Mouse (Mus musculus) myocyte (in vitro differentiated cells): Measurements from ENCODE around the gene Tbc1d5. TPM values are rescaled to one million over a fixed set of nuclear protein-coding genes. Genes with fewer than 3 reads are reported as not detected.

Source experiments
- H3K27me3 ChIP-seq: one replicate; pipeline ENCODE4 v1.6.1; 2011; ENCODE audit not compliant: control insufficient read depth, insufficient read depth, insufficient read length
- H3K36me3 ChIP-seq: one replicate; pipeline ENCODE4 v1.6.1; 2011; ENCODE audit not compliant: control insufficient read depth, insufficient read depth
- H3K4me2 ChIP-seq: one replicate; pipeline ENCODE4 v1.6.1; 2011; ENCODE audit warnings: low read depth, control low read depth
- H3K4me3 ChIP-seq: one replicate; pipeline ENCODE4 v1.5.1; 2011; ENCODE audit warnings: mild to moderate bottlenecking, control low read depth, moderate library complexity
- H3K79me2 ChIP-seq: one replicate; pipeline ENCODE4 v1.6.1; 2011; ENCODE audit not compliant: control insufficient read depth, insufficient read depth
- H3ac ChIP-seq: one replicate; pipeline ENCODE4 v1.6.1; 2011; ENCODE audit not compliant: control insufficient read depth, insufficient read length
- CEBPB ChIP-seq: IDR thresholded peaks from 2 replicates; pipeline ENCODE4 v1.6.1; 2011; ENCODE audit warnings: mild to moderate bottlenecking, moderate library complexity; ENCODE audit not compliant: poor library complexity, insufficient read depth, severe bottlenecking
- E2F4 ChIP-seq: IDR thresholded peaks from one replicate; pipeline ENCODE4 v1.6.1; 2011; ENCODE audit warnings: mild to moderate bottlenecking, control low read depth, moderate library complexity; ENCODE audit not compliant: insufficient read depth
- MAX ChIP-seq: IDR thresholded peaks from one replicate; pipeline ENCODE4 v1.6.1; 2011; ENCODE audit warnings: low read depth, mild to moderate bottlenecking, control low read depth
- MYOD1 ChIP-seq, 3 experiments: IDR thresholded peaks; one replicate each; pipeline ENCODE4 v1.6.1; 2011; ENCODE audit warnings: control low read depth in 2 of 3, low read depth in 2 of 3, mild to moderate bottlenecking in 2 of 3, moderate library complexity in 1 of 3; ENCODE audit not compliant: insufficient read length in 2 of 3, control insufficient read depth in 1 of 3
- MYOG ChIP-seq, 3 experiments: IDR thresholded peaks; one replicate each; pipeline ENCODE4 v1.6.1; 2011; ENCODE audit warnings: control low read depth in 2 of 3, low read depth in 2 of 3, mild to moderate bottlenecking in 2 of 3; ENCODE audit not compliant: insufficient read length in 2 of 3, control insufficient read depth in 1 of 3, insufficient read depth in 1 of 3
- POLR2A ChIP-seq: IDR thresholded peaks from one replicate; pipeline ENCODE4 v1.6.1; 2011; ENCODE audit warnings: low read depth, mild to moderate bottlenecking, control low read depth, moderate library complexity; ENCODE audit not compliant: insufficient read length
- POLR2AphosphoS2 ChIP-seq: IDR thresholded peaks from one replicate; pipeline ENCODE4 v1.6.1; 2011; ENCODE audit warnings: low read depth, control low read depth; ENCODE audit not compliant: insufficient read length
- REST ChIP-seq: IDR thresholded peaks from one replicate; pipeline ENCODE4 v1.6.1; 2011; ENCODE audit warnings: mild to moderate bottlenecking, control low read depth, moderate library complexity; ENCODE audit not compliant: insufficient read depth, insufficient read length
- SRF ChIP-seq: IDR thresholded peaks from one replicate; pipeline ENCODE4 v1.6.1; 2011; ENCODE audit warnings: low read depth; ENCODE audit not compliant: control insufficient read depth, insufficient read length
- TCF12 ChIP-seq: IDR thresholded peaks from one replicate; pipeline ENCODE4 v1.6.1; 2011; ENCODE audit warnings: mild to moderate bottlenecking, control low read depth; ENCODE audit not compliant: poor library complexity, insufficient read depth, severe bottlenecking
- TCF3 ChIP-seq: IDR thresholded peaks from one replicate; pipeline ENCODE4 v1.6.1; 2011; ENCODE audit warnings: low read depth, control low read depth; ENCODE audit not compliant: insufficient read length
- USF1 ChIP-seq: IDR thresholded peaks from one replicate; pipeline ENCODE4 v1.6.1; 2011; ENCODE audit warnings: low read depth, mild to moderate bottlenecking, control low read depth, moderate library complexity
- polyA plus RNA-seq: library from polyadenylated mRNA; unstranded; fragments of >200 nt; fragmentation: generic; extraction: Trizol; gene quantifications from one replicate; pipeline ENCODE4 v1.2.1, GENCODE M21; 2012; ENCODE audit warnings: missing spikeins

The Tbc1d5 gene
- polyA plus RNA-seq, 1 experiment = 6.3 TPM

DNA sequence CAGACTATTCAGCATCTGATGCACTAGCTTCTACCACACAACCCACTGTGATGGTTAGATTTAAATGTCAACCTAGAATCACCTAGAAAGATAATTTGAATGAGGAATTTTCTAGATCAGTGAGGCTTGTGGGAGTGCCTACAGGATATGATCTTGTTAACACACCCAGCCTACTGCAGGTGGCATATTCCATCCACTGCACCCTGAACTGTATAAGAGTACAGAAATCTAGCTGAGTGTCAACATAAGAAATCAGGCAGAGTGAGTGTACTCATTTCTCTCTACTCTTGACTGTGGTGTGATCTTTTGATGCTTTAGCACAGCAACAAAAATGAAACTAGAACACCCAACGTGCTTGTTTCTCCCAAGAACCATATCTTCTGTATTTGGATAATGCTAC, 6.8 kb downstream of the Tbc1d5 start:
- Histone ChIP-seq H3K36me3 (no peaks in the 10 kb centered on the region), H3ac (no peak overlapping the region), H3K4me3 (no peak overlapping the region), H3K4me2 (no peak overlapping the region), H3K79me2 (peaks cover 32% of the 10 kb centered on the region), H3K27me3 (no peaks in the 10 kb centered on the region)
- no peak for TF ChIP-seq POLR2A
- TF ChIP-seq MYOG (IDR thresholded peaks at IDR 0.05; ENCODE audit: control insufficient read depth in 1 of 3, insufficient read depth in 1 of 3, insufficient read length in 2 of 3, low read depth in 2 of 3) = no peak
- TF ChIP-seq TCF12 = no peak
- no peak for TF ChIP-seq POLR2AphosphoS2
- no peak for TF ChIP-seq MYOD1 (IDR thresholded peaks at IDR 0.05; ENCODE audit: control insufficient read depth in 1 of 3, insufficient read length in 2 of 3, low read depth in 2 of 3)

DNA sequence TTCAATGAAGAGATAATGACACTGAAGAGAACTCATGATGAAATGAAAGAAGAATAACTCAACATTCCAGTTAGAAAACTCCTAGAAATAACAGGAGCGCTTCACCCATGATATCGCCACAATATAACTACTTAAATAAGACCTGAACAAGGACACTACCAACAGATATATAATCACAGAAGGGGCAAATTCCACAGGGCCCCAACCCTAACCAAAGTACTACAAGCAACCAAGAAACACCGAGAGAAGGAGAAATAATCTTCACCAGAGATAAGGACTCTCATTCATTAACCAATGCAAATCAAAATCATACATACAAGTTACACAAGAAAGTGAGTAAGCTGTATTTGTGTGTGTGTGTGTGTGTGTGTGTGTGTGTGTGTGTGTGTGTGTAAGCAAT, 7.6 kb downstream of the Tbc1d5 start:
- H3K4me3 ChIP-seq = no peak overlapping the region
- H3K79me2 ChIP-seq = peaks cover 25% of the 10 kb centered on the region
- no peak for TF ChIP-seq USF1
- TF ChIP-seq TCF3 = no peak
- TF ChIP-seq REST = no peak
- no peak for TF ChIP-seq MYOD1 (IDR thresholded peaks at IDR 0.05; ENCODE audit: control insufficient read depth in 1 of 3, insufficient read length in 2 of 3, low read depth in 2 of 3)
- TF ChIP-seq MAX = no peak
- TF ChIP-seq TCF12 = no peak
- no peak for TF ChIP-seq E2F4
- no peak for TF ChIP-seq CEBPB
- no peak for TF ChIP-seq SRF
- TF ChIP-seq POLR2A = no peak
- no peak for TF ChIP-seq MYOG (IDR thresholded peaks at IDR 0.05; ENCODE audit: control insufficient read depth in 1 of 3, insufficient read depth in 1 of 3, insufficient read length in 2 of 3, low read depth in 2 of 3)
- TF ChIP-seq POLR2AphosphoS2 = no peak
- H3K27me3 ChIP-seq = no peaks in the 10 kb centered on the region
- no peak overlapping the region for H3ac ChIP-seq
- no peaks in the 10 kb centered on the region for H3K36me3 ChIP-seq
- H3K4me2 ChIP-seq = no peak overlapping the region

DNA sequence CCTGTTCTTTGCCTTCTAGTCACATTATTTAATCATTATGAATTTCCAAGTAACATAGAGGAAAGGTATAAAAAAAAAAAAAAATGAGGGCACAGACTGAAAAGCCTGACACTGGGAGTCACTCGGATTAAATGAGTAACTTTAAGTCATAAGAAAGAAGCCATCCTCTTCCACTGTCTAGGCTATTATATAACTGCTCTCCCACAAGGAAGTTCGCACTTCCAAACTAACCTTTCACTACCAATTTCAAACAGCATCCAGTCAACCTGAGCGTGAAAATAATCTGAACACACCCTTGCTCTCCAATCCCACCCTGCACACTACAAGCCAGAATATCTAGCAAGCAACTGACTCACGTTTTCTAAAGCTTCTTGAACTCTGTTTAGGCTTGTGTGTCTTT, 9.2 kb downstream of the Tbc1d5 start:
- Histone ChIP-seq H3ac (no peak overlapping the region), H3K79me2 (peaks cover 14% of the 10 kb centered on the region), H3K36me3 (no peaks in the 10 kb centered on the region), H3K4me2 (no peak overlapping the region), H3K4me3 (no peak overlapping the region), H3K27me3 (no peaks in the 10 kb centered on the region)
- TF ChIP-seq TCF12 (no peak), USF1 (no peak), MYOG (IDR thresholded peaks at IDR 0.05; ENCODE audit: control insufficient read depth in 1 of 3, insufficient read depth in 1 of 3, insufficient read length in 2 of 3, low read depth in 2 of 3) (no peak), MYOD1 (IDR thresholded peaks at IDR 0.05; ENCODE audit: control insufficient read depth in 1 of 3, insufficient read length in 2 of 3, low read depth in 2 of 3) (no peak), E2F4 (no peak), MAX (no peak), REST (no peak), POLR2A (no peak), CEBPB (no peak), TCF3 (no peak), POLR2AphosphoS2 (no peak), SRF (no peak)

DNA sequence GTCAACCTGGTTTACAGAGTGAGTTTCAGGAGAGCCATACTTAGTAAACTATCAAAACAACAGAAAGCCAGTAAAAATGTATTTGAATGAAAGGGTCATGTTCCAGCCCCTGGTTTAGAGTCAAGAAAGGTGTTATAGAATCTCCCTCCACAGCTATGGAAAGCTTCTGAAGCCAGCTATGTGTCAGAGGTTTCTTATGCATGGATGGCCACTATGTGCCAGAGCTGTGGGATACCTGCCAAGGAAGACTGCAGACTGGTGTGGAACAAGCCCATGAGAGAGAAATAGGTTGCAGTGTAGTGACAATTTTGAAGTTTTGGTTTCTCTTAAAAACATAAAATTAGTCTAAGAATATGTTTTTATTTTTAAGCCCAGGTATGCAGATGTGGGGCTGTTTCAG, 16.8 kb downstream of the Tbc1d5 start:
- no peak overlapping the region for H3K4me2 ChIP-seq

DNA sequence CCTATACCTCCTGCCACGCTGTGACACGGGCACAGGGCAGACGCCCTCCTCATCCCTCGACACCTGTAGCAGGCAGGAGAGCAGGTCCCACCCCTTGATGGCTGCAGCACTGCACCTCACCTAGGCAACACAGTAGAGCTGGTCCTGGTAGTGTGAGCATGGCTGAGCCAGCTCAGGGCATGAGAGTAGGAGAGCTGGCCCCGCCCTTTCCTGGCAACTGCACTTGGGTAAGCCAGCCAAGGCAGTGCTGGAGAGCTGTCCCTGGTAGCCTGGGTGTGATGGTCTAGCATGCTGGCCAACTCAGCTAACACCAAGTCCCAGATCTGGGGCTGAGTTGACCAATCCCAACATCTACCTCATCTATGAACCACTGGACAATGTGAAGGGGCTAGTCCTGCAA, 19.9 kb downstream of the Tbc1d5 start:
- Histone ChIP-seq H3K4me2 (no peak overlapping the region), H3K4me3 (no peak overlapping the region), H3K27me3 (no peaks in the 10 kb centered on the region), H3ac (no peak overlapping the region), H3K79me2 (peaks cover 5% of the 10 kb centered on the region), H3K36me3 (no peaks in the 10 kb centered on the region)
- peak; percentile 50 for TF ChIP-seq REST
- TF ChIP-seq TCF12 = no peak

More for the DNA sequence above, 16.8 kb downstream of the Tbc1d5 start:
- H3ac ChIP-seq = no peak overlapping the region
- H3K27me3 ChIP-seq = no peaks in the 10 kb centered on the region
- peaks cover 5% of the 10 kb centered on the region for H3K79me2 ChIP-seq
- no peak overlapping the region for H3K4me3 ChIP-seq
- TF ChIP-seq USF1 (no peak), MYOG (IDR thresholded peaks at IDR 0.05; ENCODE audit: control insufficient read depth in 1 of 3, insufficient read depth in 1 of 3, insufficient read length in 2 of 3, low read depth in 2 of 3) (no peak), TCF12 (no peak), TCF3 (no peak), E2F4 (no peak), POLR2AphosphoS2 (no peak), MAX (no peak), CEBPB (no peak), POLR2A (no peak), SRF (no peak), REST (no peak), MYOD1 (IDR thresholded peaks at IDR 0.05; ENCODE audit: control insufficient read depth in 1 of 3, insufficient read length in 2 of 3, low read depth in 2 of 3) (no peak)
- no peaks in the 10 kb centered on the region for H3K36me3 ChIP-seq
